Mouse (Mus musculus) MEL (cell line): Measurements from ENCODE around the gene Cacna1f. TPM values are rescaled to one million over a fixed set of nuclear protein-coding genes. Genes with fewer than 3 reads are reported as not detected.
A peak's percentile ranks its signal among the peaks of the same experiment; 100 is the strongest.

Source experiments
- DNase-seq: peaks from one replicate; pipeline ENCODE4 v3.0.0; 2011; ENCODE audit warnings: low read depth, low spot score
- H3K27ac ChIP-seq: 2 replicates; pipeline ENCODE4 v1.5.1; 2012; ENCODE audit warnings: low read depth, mild to moderate bottlenecking, control low read depth, low read length, moderate library complexity; ENCODE audit not compliant: control insufficient read depth
- H3K27me3 ChIP-seq, 2 experiments: fragments of 150-350 bp in 1 of 2; sonication (generic) in 1 of 2; 2 replicates each; pipeline ENCODE4 v1.6.1; 2012; ENCODE audit warnings: low read length in 2 of 2, mild to moderate bottlenecking in 2 of 2, improper control_type of control experiment in 1 of 2, moderate library complexity in 1 of 2; ENCODE audit not compliant: insufficient read depth in 2 of 2, control insufficient read depth in 1 of 2
- H3K36me3 ChIP-seq, 2 experiments: 2 replicates each; pipeline ENCODE4 v1.6.1; 2012 to 2014; ENCODE audit warnings: low read length in 2 of 2, improper control_type of control experiment in 1 of 2, inconsistent platforms in 1 of 2, mild to moderate bottlenecking in 1 of 2; ENCODE audit not compliant: insufficient read depth in 2 of 2, control insufficient read depth in 1 of 2
- H3K4me1 ChIP-seq, 2 experiments: fragments of 150-350 bp in 1 of 2; sonication (generic) in 1 of 2; 2 replicates each; pipeline ENCODE4 v1.6.1; 2012; ENCODE audit warnings: low read length in 2 of 2, improper control_type of control experiment in 1 of 2, mild to moderate bottlenecking in 1 of 2; ENCODE audit not compliant: insufficient read depth in 2 of 2, control insufficient read depth in 1 of 2
- H3K4me3 ChIP-seq, 2 experiments: fragments of 150-350 bp in 1 of 2; sonication (generic) in 1 of 2; 2 replicates each; pipeline ENCODE4 v1.5.1; 2012; ENCODE audit warnings: low read depth in 2 of 2, low read length in 2 of 2, mild to moderate bottlenecking in 2 of 2, moderate library complexity in 2 of 2, control low read depth in 1 of 2, improper control_type of control experiment in 1 of 2; ENCODE audit not compliant: control insufficient read depth in 1 of 2, insufficient read depth in 1 of 2
- H3K79me2 ChIP-seq: 2 replicates; pipeline ENCODE4 v1.6.1; 2012; ENCODE audit warnings: mild to moderate bottlenecking, low read length, moderate library complexity; ENCODE audit not compliant: control insufficient read depth, poor library complexity, insufficient read depth
- H3K9ac ChIP-seq: 2 replicates; pipeline ENCODE4 v1.6.1; 2012; ENCODE audit warnings: low read depth, mild to moderate bottlenecking, control low read depth, low read length, moderate library complexity; ENCODE audit not compliant: control insufficient read depth, poor library complexity, severe bottlenecking
- H3K9me3 ChIP-seq: fragments of 150-350 bp; sonication (generic); replicated peaks from 2 replicates; pipeline ENCODE4 v1.6.1; 2012; ENCODE audit warnings: mild to moderate bottlenecking, low read length, improper control_type of control experiment, moderate library complexity; ENCODE audit not compliant: insufficient read depth
- BHLHE40 ChIP-seq: IDR thresholded peaks from 2 replicates; pipeline ENCODE4 v1.6.1; 2012; ENCODE audit warnings: low read depth, mild to moderate bottlenecking, inconsistent platforms, low read length, improper control_type of control experiment, borderline replicate concordance
- CHD2 ChIP-seq: IDR thresholded peaks from 2 replicates; pipeline ENCODE4 v1.6.1; 2011; ENCODE audit warnings: low read length, improper control_type of control experiment
- CTCF ChIP-seq, 3 experiments: IDR thresholded peaks in 2 of 3; conservative IDR thresholded peaks in 1 of 3; 2 replicates each; pipeline ENCODE4 v1.5.1; 2011 to 2012; ENCODE audit warnings: low read length in 3 of 3, low read depth in 2 of 3, mild to moderate bottlenecking in 2 of 3, improper control_type of control experiment in 1 of 3, inconsistent platforms in 1 of 3, mixed read lengths in 1 of 3, moderate library complexity in 1 of 3; ENCODE audit not compliant: control insufficient read depth in 1 of 3, insufficient read depth in 1 of 3, poor library complexity in 1 of 3, severe bottlenecking in 1 of 3
- E2F4 ChIP-seq: IDR thresholded peaks from 2 replicates; pipeline ENCODE4 v1.6.1; 2011; ENCODE audit warnings: low read depth, low read length, improper control_type of control experiment, borderline replicate concordance
- ELF1 ChIP-seq: IDR thresholded peaks from 2 replicates; pipeline ENCODE4 v1.6.1; 2014; ENCODE audit warnings: low read depth, mild to moderate bottlenecking, inconsistent platforms, low read length, improper control_type of control experiment, moderate library complexity
- EP300 ChIP-seq, 2 experiments: IDR thresholded peaks; 2 replicates each; pipeline ENCODE4 v1.6.1; 2011; ENCODE audit warnings: improper control_type of control experiment in 2 of 2, low read length in 2 of 2, low read depth in 1 of 2, mild to moderate bottlenecking in 1 of 2
- ETS1 ChIP-seq: IDR thresholded peaks from 2 replicates; pipeline ENCODE4 v1.6.1; 2012; ENCODE audit warnings: low read depth, mild to moderate bottlenecking, inconsistent platforms, low read length, improper control_type of control experiment, moderate library complexity
- GATA1 ChIP-seq: IDR thresholded peaks from 2 replicates; pipeline ENCODE4 v1.6.1; 2011; ENCODE audit warnings: low read depth, low read length, improper control_type of control experiment
- HCFC1 ChIP-seq: IDR thresholded peaks from 2 replicates; pipeline ENCODE4 v1.6.1; 2012; ENCODE audit warnings: low read depth, mild to moderate bottlenecking, inconsistent platforms, low read length, improper control_type of control experiment, moderate library complexity
- JUND ChIP-seq: IDR thresholded peaks from 2 replicates; pipeline ENCODE4 v1.6.1; 2011; ENCODE audit warnings: low read depth, mild to moderate bottlenecking, improper control_type of control experiment, low read length
- MAFK ChIP-seq: IDR thresholded peaks from 2 replicates; pipeline ENCODE4 v1.6.1; 2011; ENCODE audit warnings: low read depth, mild to moderate bottlenecking, low read length, improper control_type of control experiment, borderline replicate concordance
- MAX ChIP-seq: IDR thresholded peaks from 2 replicates; pipeline ENCODE4 v1.6.1; 2011; ENCODE audit warnings: low read length, improper control_type of control experiment
- MAZ ChIP-seq: IDR thresholded peaks from 2 replicates; pipeline ENCODE4 v1.6.1; 2012; ENCODE audit warnings: low read depth, mild to moderate bottlenecking, inconsistent platforms, low read length, improper control_type of control experiment
- MEF2A ChIP-seq: IDR thresholded peaks from 2 replicates; pipeline ENCODE4 v1.6.1; 2014; ENCODE audit warnings: low read depth, mild to moderate bottlenecking, inconsistent platforms, low read length, improper control_type of control experiment; ENCODE audit not compliant: poor library complexity, insufficient replicate concordance, severe bottlenecking; ENCODE audit errors: extremely low read depth
- MXI1 ChIP-seq: IDR thresholded peaks from 2 replicates; pipeline ENCODE4 v1.6.1; 2011; ENCODE audit warnings: mild to moderate bottlenecking, low read depth, low read length, improper control_type of control experiment
- NELFE ChIP-seq: IDR thresholded peaks from 2 replicates; pipeline ENCODE4 v1.6.1; 2011; ENCODE audit warnings: low read depth, low read length, improper control_type of control experiment
- NRF1 ChIP-seq: IDR thresholded peaks from 2 replicates; pipeline ENCODE4 v1.6.1; 2014; ENCODE audit warnings: low read depth, mild to moderate bottlenecking, inconsistent platforms, low read length, improper control_type of control experiment, moderate library complexity; ENCODE audit not compliant: poor library complexity, insufficient read depth, severe bottlenecking
- POLR2A ChIP-seq, 2 experiments: IDR thresholded peaks; 2 replicates each; pipeline ENCODE4 v1.6.1; 2011 to 2012; ENCODE audit warnings: low read length in 2 of 2, mild to moderate bottlenecking in 2 of 2, control low read depth in 1 of 2, improper control_type of control experiment in 1 of 2, low read depth in 1 of 2, moderate library complexity in 1 of 2; ENCODE audit not compliant: control insufficient read depth in 1 of 2, insufficient read depth in 1 of 2, poor library complexity in 1 of 2
- POLR2AphosphoS5 ChIP-seq: IDR thresholded peaks from 2 replicates; pipeline ENCODE4 v1.6.1; 2012; ENCODE audit warnings: low read depth, borderline replicate concordance, mild to moderate bottlenecking, inconsistent platforms, low read length, moderate library complexity, mixed read lengths
- RCOR1 ChIP-seq: IDR thresholded peaks from 2 replicates; pipeline ENCODE4 v1.6.1; 2012; ENCODE audit warnings: low read depth, mild to moderate bottlenecking, inconsistent platforms, low read length, improper control_type of control experiment
- SIN3A ChIP-seq: IDR thresholded peaks from 2 replicates; pipeline ENCODE4 v1.6.1; 2012; ENCODE audit warnings: low read length, improper control_type of control experiment, inconsistent platforms
- TBP ChIP-seq: IDR thresholded peaks from 2 replicates; pipeline ENCODE4 v1.8.0; 2011; ENCODE audit warnings: low read depth, low read length, improper control_type of control experiment
- TCF12 ChIP-seq: IDR thresholded peaks from 2 replicates; pipeline ENCODE4 v1.6.1; 2014; ENCODE audit warnings: low read depth, mild to moderate bottlenecking, inconsistent platforms, low read length, improper control_type of control experiment, moderate library complexity
- UBTF ChIP-seq: IDR thresholded peaks from 2 replicates; pipeline ENCODE4 v1.6.1; 2012; ENCODE audit warnings: low read depth, mild to moderate bottlenecking, inconsistent platforms, low read length, improper control_type of control experiment, moderate library complexity, borderline replicate concordance; ENCODE audit not compliant: insufficient read depth
- USF1 ChIP-seq: IDR thresholded peaks from 2 replicates; pipeline ENCODE4 v1.6.1; 2014; ENCODE audit warnings: low read depth, mild to moderate bottlenecking, inconsistent platforms, low read length, improper control_type of control experiment, moderate library complexity
- USF2 ChIP-seq, 2 experiments: IDR thresholded peaks; 2 replicates each; pipeline ENCODE4 v1.6.1; 2011 to 2012; ENCODE audit warnings: improper control_type of control experiment in 2 of 2, low read length in 2 of 2, borderline replicate concordance in 1 of 2, inconsistent platforms in 1 of 2, low read depth in 1 of 2, mild to moderate bottlenecking in 1 of 2; ENCODE audit not compliant: insufficient read depth in 1 of 2
- ZC3H11A ChIP-seq: IDR thresholded peaks from 2 replicates; pipeline ENCODE4 v1.6.1; 2012; ENCODE audit warnings: low read depth, mild to moderate bottlenecking, inconsistent platforms, low read length, improper control_type of control experiment
- ZNF384 ChIP-seq: IDR thresholded peaks from 2 replicates; pipeline ENCODE4 v1.6.1; 2012; ENCODE audit warnings: low read depth, mild to moderate bottlenecking, inconsistent platforms, low read length, improper control_type of control experiment
- polyA plus RNA-seq, 2 experiments: library from polyadenylated mRNA; stranded (reverse) in 1 of 2; unstranded in 1 of 2; fragments of >175 nt in 1 of 2; fragments of >200 nt in 1 of 2; gene quantifications; 2 replicates each; pipeline versions ENCODE4 v1.2.1 to v1.2.4; 2012; ENCODE audit warnings: low replicate concordance in 2 of 2, low read depth in 1 of 2; ENCODE audit not compliant: insufficient read length in 2 of 2, insufficient read depth in 1 of 2, missing spikeins in 1 of 2
- total RNA-seq: library from RNA; depleted of rRNA; stranded (reverse); fragments of 300-350 nt; gene quantifications from 2 replicates; pipeline ENCODE4 v1.2.3, GENCODE M21; 2012

Gene Cacna1f
- total and polyA plus RNA-seq, 3 experiments = 0.17 TPM; not detected in 2

- Histone ChIP-seq H3K4me3 (peak overlapping the region; percentile 65 to 79), H3K36me3 (peaks cover 0 to 22% of the 10 kb centered on the region in 2 experiments; a peak in 2 of 4 replicates), H3K79me2 (peaks cover 5% of the 10 kb centered on the region; the same call in 1 of the 2 replicates), H3K9ac (peak overlapping the region; percentile 74), H3K27me3 (no peaks in the 10 kb centered on the region), H3K4me1 (peaks cover 11 to 25% of the 10 kb centered on the region in 2 experiments), H3K27ac (peak overlapping the region; percentile 75), H3K9me3 (no peaks in the 10 kb centered on the region)
- no peak for TF ChIP-seq GATA1
- TF ChIP-seq MXI1 = peak; percentile 81
- TF ChIP-seq RCOR1 = no peak; the same call in 1 of the 2 replicates
- TF ChIP-seq ZNF384 = 0 out of 2 replicates have a peak, but pooled peaks have one; percentile 4
- peak; percentile 38 for TF ChIP-seq HCFC1
- peak; percentile 13; the same call in 1 of the 2 replicates for TF ChIP-seq MAX
- peak; percentile 47; the same call in 1 of the 2 replicates for TF ChIP-seq MAZ
- TF ChIP-seq E2F4 = peak; percentile 58; the same call in 1 of the 2 replicates
- TF ChIP-seq MAFK = no peak
- peak; percentile 84 for TF ChIP-seq SIN3A
- 0 out of 2 replicates have a peak, but pooled peaks have one; percentile 4 for TF ChIP-seq NELFE
- DNase-seq = peak; percentile 89
These were observed 63.6 kb downstream of the Cacna1f start for GRCm38 (mm10) chrX:7670390-7670881.

DNA sequence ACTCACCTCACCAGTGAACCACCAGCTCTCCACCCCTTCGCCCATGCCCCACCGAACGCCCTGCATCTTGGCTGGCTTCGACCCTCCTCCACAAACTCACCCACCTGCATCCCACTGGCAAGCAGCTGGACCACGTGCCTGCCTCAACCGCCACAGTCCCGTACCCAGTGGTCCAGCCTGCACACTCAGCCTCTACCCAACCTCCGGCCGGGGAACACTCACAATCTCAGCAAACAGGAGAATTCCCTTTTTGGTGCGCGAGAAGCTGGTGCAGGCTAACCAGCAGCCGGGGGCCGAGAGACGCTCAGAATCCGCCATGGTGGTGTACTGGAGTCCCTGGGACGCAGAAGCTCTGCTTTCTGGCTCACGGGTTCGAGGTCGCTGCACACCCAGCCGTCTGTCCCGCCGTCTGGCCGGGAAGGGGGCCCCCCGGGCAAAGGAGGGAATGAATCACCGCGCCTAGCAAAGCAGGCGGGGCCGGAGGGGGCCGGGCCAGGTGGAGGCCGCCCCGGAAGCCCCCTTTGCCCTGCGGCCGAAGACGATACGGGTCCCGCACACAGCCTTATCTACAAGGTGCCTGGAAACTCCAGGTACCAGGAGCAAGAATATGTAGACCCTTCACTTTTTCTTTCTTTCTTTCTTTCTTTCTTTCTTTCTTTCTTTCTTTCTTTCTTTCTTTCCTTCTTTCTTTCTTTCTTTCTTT lies 64.2 kb downstream of the Cacna1f start, which contains the start of gene Plp2:
TSS of gene Plp2 (minus strand) at position 470 of the 703 bp plus-strand sequence.
- H3K4me3 ChIP-seq = peak within 1 kb of the TSS; percentile 65 to 79
- H3K27me3 ChIP-seq = no peaks in the 10 kb centered on the region
- peak; percentile 76 for DNase-seq
- peaks cover 0 to 22% of the 10 kb centered on the region in 2 experiments; a peak in 2 of 4 replicates for H3K36me3 ChIP-seq
- peak within 1 kb of the TSS; percentile 95 for H3K27ac ChIP-seq
- H3K9ac ChIP-seq = peak within 1 kb of the TSS; percentile 74
- H3K9me3 ChIP-seq = no peaks in the 10 kb centered on the region
- H3K4me1 ChIP-seq = peaks cover 11 to 25% of the 10 kb centered on the region in 2 experiments
- H3K79me2 ChIP-seq = peaks cover 5% of the 10 kb centered on the region; the same call in 1 of the 2 replicates
- TF ChIP-seq MAX (peak; percentile 52), JUND (no peak), MAZ (peak; percentile 55; the same call in 1 of the 2 replicates), UBTF (no peak), POLR2A (IDR thresholded peaks at IDR 0.05; ENCODE audit: control insufficient read depth in 1 of 2, insufficient read depth in 1 of 2, low read depth in 1 of 2, low read length in 2 of 2, poor library complexity in 1 of 2) (peak in 1 of 2 experiments; percentile 60; a peak in 2 of 4 replicates), USF1 (peak; percentile 40; the same call in 1 of the 2 replicates), USF2 (IDR thresholded peaks at IDR 0.05; ENCODE audit: borderline replicate concordance in 1 of 2, insufficient read depth in 1 of 2, low read depth in 1 of 2, low read length in 2 of 2) (no peak), POLR2AphosphoS5 (no peak), ELF1 (peak; percentile 46; the same call in 1 of the 2 replicates), CTCF (IDR thresholded peaks at IDR 0.05 in 2 of 3, conservative IDR thresholded peaks at IDR 0.05 in 1 of 3; ENCODE audit: control insufficient read depth in 1 of 3, insufficient read depth in 1 of 3, low read depth in 2 of 3, low read length in 3 of 3, poor library complexity in 1 of 3, severe bottlenecking in 1 of 3) (no peak), CHD2 (no peak), TCF12 (peak; percentile 59; the same call in 1 of the 2 replicates), ZNF384 (no peak), EP300 (IDR thresholded peaks at IDR 0.05; ENCODE audit: low read depth in 1 of 2, low read length in 2 of 2) (peak; percentile 18 to 43; a peak in 1 of 4 replicates), RCOR1 (peak; percentile 42; the same call in 1 of the 2 replicates), ETS1 (no peak; the same call in 1 of the 2 replicates), NRF1 (no peak), TBP (peak; percentile 35; the same call in 1 of the 2 replicates), ZC3H11A (no peak), MEF2A (no peak), BHLHE40 (no peak)
